Mouse (Mus musculus): ENCODE measurements at regions not wholly inside any gene's neighbourhood (a gene's known extent, or its start where the extent isn't known, plus 50 kb on each side); places are given as distances from the start of the nearest gene placed in this dataset.

DNA sequence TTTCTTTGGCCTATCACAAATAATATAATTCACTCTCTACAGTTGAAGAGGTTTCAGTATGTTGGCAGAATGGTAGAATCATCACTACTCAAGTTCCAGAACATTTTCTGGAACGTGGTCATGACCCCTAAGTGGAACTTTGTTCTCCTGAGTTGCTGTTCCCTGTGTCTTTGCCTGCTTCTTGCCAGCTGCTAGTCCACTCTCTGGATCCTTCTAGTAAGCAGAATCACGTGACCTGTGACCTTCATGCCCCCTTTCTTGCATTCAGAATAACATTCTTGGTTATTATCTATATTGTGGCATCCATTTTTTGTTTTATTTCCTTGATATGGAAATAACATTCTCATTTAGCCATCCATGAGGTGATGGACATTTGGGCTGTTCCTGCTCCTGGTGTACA, 291.5 kb upstream of the Sall1 start:
- TF ChIP-seq CTCF (conservative IDR thresholded peaks at IDR 0.05; ENCODE audit: insufficient read depth, insufficient read length, low read depth, low read length) (no peak), POLR2A (IDR thresholded peaks at IDR 0.05; ENCODE audit: low read depth, low read length) (no peak)

Measured in kidney, adult 2 months (tissue).